Comparison of ENCODE assay signal across 21 mouse cellular contexts in the genomic region with DNA sequence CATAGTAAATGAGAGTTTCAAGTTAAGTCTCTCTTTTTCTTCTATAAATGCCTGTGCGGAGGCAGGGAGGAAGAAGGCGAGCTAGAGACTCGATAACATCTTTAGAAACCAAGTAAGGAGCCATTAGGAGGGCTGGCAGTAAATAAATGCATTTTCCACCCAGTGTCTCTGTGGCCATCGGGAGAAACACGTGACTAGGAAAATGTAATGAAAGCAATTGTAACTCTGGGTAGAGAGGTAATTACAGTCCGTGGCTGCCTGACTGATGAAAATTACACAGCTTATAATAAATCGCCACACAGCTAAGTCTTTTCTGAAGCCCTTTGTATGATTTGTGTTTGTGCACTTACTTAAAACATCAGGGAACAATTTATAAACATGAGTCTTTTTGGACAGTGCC.
DNase-seq lines count a peak whose midpoint lies in the region; ATAC-seq and TF ChIP-seq lines count a peak whose summit lies in the region.
"Had no signal": no experiment of that assay in that cellular context is flagged by ENCODE, and none has a peak within 500 bp of the region (broad histone marks: within the 10 kb centered on the region; RNA-seq: fewer than 3 reads in every experiment).

No protein-coding gene starts in this region.

- H3K4me2 ChIP-seq in forebrain, embryonic 14.5 days (ENCODE audit: low read length): no peak overlapping the region
- H3K4me2 ChIP-seq in forebrain, embryonic 11.5 days (ENCODE audit: low read depth, low read length, severe bottlenecking): no peak overlapping the region
- H3K4me2 ChIP-seq in hindbrain, embryonic 15.5 days: no peak overlapping the region
- no peak overlapping the region for H3K4me2 ChIP-seq in midbrain, postnatal 0 days (ENCODE audit: low read depth, low read length, poor library complexity, severe bottlenecking)
- no peak overlapping the region for H3K4me2 ChIP-seq in midbrain, embryonic 14.5 days (ENCODE audit: low read length)
- H3K4me2 ChIP-seq in embryonic facial prominence, embryonic 14.5 days (ENCODE audit: low read depth, low read length): no peak overlapping the region
- H3K4me2 ChIP-seq: hindbrain, embryonic 12.5 days; midbrain, embryonic 12.5 days had no signal

- no peak for TF ChIP-seq CTCF in midbrain, postnatal 0 days (IDR thresholded peaks at IDR 0.05)
- no peak for TF ChIP-seq CTCF in thymus, adult 2 months (IDR thresholded peaks at IDR 0.05; ENCODE audit: borderline replicate concordance, control insufficient read depth, extremely low read depth, insufficient read depth, low read length, poor library complexity)

- peak; percentile 34; the same call in 1 of the 2 replicates for ATAC-seq in forebrain, embryonic 14.5 days
- ATAC-seq in forebrain, embryonic 11.5 days (replicated peaks; ENCODE audit: low FRiP score): no peak
- no peak for ATAC-seq in hindbrain, embryonic 15.5 days (ENCODE audit: low FRiP score, low read depth)
- ATAC-seq in midbrain, postnatal 0 days (ENCODE audit: low FRiP score): no peak
- ATAC-seq in midbrain, embryonic 14.5 days (ENCODE audit: low FRiP score, low TSS enrichment): no peak
- ATAC-seq in embryonic facial prominence, embryonic 14.5 days (ENCODE audit: low read depth): no peak
- ATAC-seq: inflammation-experienced regulatory T-cells, adult 6 months had no signal

- WGBS in forebrain, embryonic 14.5 days: 59% methylated on average over 7 of the region's 7 CpGs
- 83% methylated on average over 7 of the region's 7 CpGs for WGBS in forebrain, embryonic 11.5 days
- WGBS in hindbrain, embryonic 15.5 days: 59% methylated on average over 7 of the region's 7 CpGs
- WGBS in hindbrain, embryonic 10.5 days: 92% methylated on average over 7 of the region's 7 CpGs
- WGBS in midbrain, postnatal 0 days: 64% methylated on average over 7 of the region's 7 CpGs
- 78% methylated on average over 7 of the region's 7 CpGs for WGBS in midbrain, embryonic 14.5 days
- 52% methylated on average over 7 of the region's 7 CpGs for WGBS in embryonic facial prominence, embryonic 14.5 days
- WGBS in thymus, adult 2 months: 92% methylated on average over 7 of the region's 7 CpGs

- no peaks in the 10 kb centered on the region for H3K36me3 ChIP-seq in forebrain, embryonic 14.5 days (ENCODE audit: control insufficient read depth, insufficient read depth, low read length)
- no peaks in the 10 kb centered on the region for H3K36me3 ChIP-seq in forebrain, embryonic 11.5 days (ENCODE audit: control insufficient read depth, insufficient read depth, low read length)
- H3K36me3 ChIP-seq in hindbrain, embryonic 15.5 days: no peaks in the 10 kb centered on the region
- no peaks in the 10 kb centered on the region for H3K36me3 ChIP-seq in hindbrain, embryonic 10.5 days
- no peaks in the 10 kb centered on the region for H3K36me3 ChIP-seq in midbrain, postnatal 0 days (ENCODE audit: insufficient read depth, low read length)
- no peaks in the 10 kb centered on the region for H3K36me3 ChIP-seq in midbrain, embryonic 14.5 days (ENCODE audit: control insufficient read depth, insufficient read depth, low read length)
- no peaks in the 10 kb centered on the region for H3K36me3 ChIP-seq in embryonic facial prominence, embryonic 14.5 days (ENCODE audit: control insufficient read depth, insufficient read depth, low read length)
- H3K36me3 ChIP-seq in thymus, adult 2 months (ENCODE audit: control insufficient read depth, insufficient read depth, low read length): no peaks in the 10 kb centered on the region
- H3K36me3 ChIP-seq: hindbrain, embryonic 12.5 days; midbrain, embryonic 12.5 days had no signal

- H3K4me1 ChIP-seq in forebrain, embryonic 14.5 days (ENCODE audit: control insufficient read depth, insufficient read depth, low read length): no peaks in the 10 kb centered on the region
- no peaks in the 10 kb centered on the region for H3K4me1 ChIP-seq in forebrain, embryonic 11.5 days (replicated peaks; ENCODE audit: control insufficient read depth, insufficient read depth, low read length)
- no peaks in the 10 kb centered on the region for H3K4me1 ChIP-seq in hindbrain, embryonic 15.5 days (replicated peaks)
- no peaks in the 10 kb centered on the region for H3K4me1 ChIP-seq in hindbrain, embryonic 10.5 days (replicated peaks)
- H3K4me1 ChIP-seq in midbrain, postnatal 0 days (ENCODE audit: insufficient read depth, low read length): no peaks in the 10 kb centered on the region
- no peaks in the 10 kb centered on the region for H3K4me1 ChIP-seq in midbrain, embryonic 14.5 days (ENCODE audit: control insufficient read depth, insufficient read depth, low read length)
- H3K4me1 ChIP-seq in embryonic facial prominence, embryonic 14.5 days (ENCODE audit: control insufficient read depth, insufficient read depth, low read length): no peaks in the 10 kb centered on the region
- H3K4me1 ChIP-seq in thymus, adult 2 months (replicated peaks; ENCODE audit: control insufficient read depth, insufficient read depth, low read length): no peaks in the 10 kb centered on the region
- H3K4me1 ChIP-seq: hindbrain, embryonic 12.5 days; megakaryocyte, embryonic 14.5 days; midbrain, embryonic 12.5 days had no signal

- no peak overlapping the region for H3K9ac ChIP-seq in forebrain, embryonic 14.5 days (ENCODE audit: low read length)
- H3K9ac ChIP-seq in forebrain, embryonic 11.5 days (ENCODE audit: low read length): no peak overlapping the region
- H3K9ac ChIP-seq in hindbrain, embryonic 15.5 days: no peak overlapping the region
- no peak overlapping the region for H3K9ac ChIP-seq in midbrain, postnatal 0 days (replicated peaks; ENCODE audit: low read length, poor library complexity, severe bottlenecking)
- no peak overlapping the region for H3K9ac ChIP-seq in midbrain, embryonic 14.5 days (replicated peaks; ENCODE audit: low read length)
- no peak overlapping the region for H3K9ac ChIP-seq in embryonic facial prominence, embryonic 14.5 days (ENCODE audit: low read depth, low read length)
- H3K9ac ChIP-seq: hindbrain, embryonic 12.5 days; midbrain, embryonic 12.5 days had no signal

- no peaks in the 10 kb centered on the region for H3K9me3 ChIP-seq in forebrain, embryonic 14.5 days (replicated peaks; ENCODE audit: control insufficient read depth, low read length)
- H3K9me3 ChIP-seq in forebrain, embryonic 11.5 days (ENCODE audit: control insufficient read depth, low read length): no peaks in the 10 kb centered on the region
- H3K9me3 ChIP-seq in hindbrain, embryonic 15.5 days: no peaks in the 10 kb centered on the region
- H3K9me3 ChIP-seq in hindbrain, embryonic 10.5 days: no peaks in the 10 kb centered on the region
- H3K9me3 ChIP-seq in midbrain, postnatal 0 days (ENCODE audit: low read length): no peaks in the 10 kb centered on the region
- H3K9me3 ChIP-seq in midbrain, embryonic 14.5 days (ENCODE audit: control insufficient read depth, low read length): no peaks in the 10 kb centered on the region
- no peaks in the 10 kb centered on the region for H3K9me3 ChIP-seq in embryonic facial prominence, embryonic 14.5 days (ENCODE audit: control insufficient read depth, low read length)
- H3K9me3 ChIP-seq: hindbrain, embryonic 12.5 days; megakaryocyte, embryonic 14.5 days; midbrain, embryonic 12.5 days had no signal

- DNase-seq in forebrain, embryonic 14.5 days (ENCODE audit: low spot score): peak; percentile 54
- DNase-seq in forebrain, embryonic 11.5 days (ENCODE audit: low spot score): no peak
- DNase-seq in hindbrain, embryonic 10.5 days (ENCODE audit: low spot score): no peak
- peak; percentile 15 for DNase-seq in midbrain, postnatal 0 days (ENCODE audit: low spot score)
- no peak for DNase-seq in midbrain, embryonic 14.5 days
- DNase-seq in embryonic facial prominence, embryonic 14.5 days (ENCODE audit: low spot score): peak; percentile 31
- no peak for DNase-seq in thymus, adult 2 months
- DNase-seq: adrenal gland, postnatal 25 days; cerebellum, adult 2 months; cerebellum, postnatal 14 days; heart, postnatal 14 days; kidney, adult 11 months; lung, postnatal 4 days; right cerebral cortex, adult 18-20 months; thymus, postnatal 4 days had no signal

- H3K27me3 ChIP-seq in forebrain, embryonic 14.5 days (replicated peaks; ENCODE audit: control insufficient read depth, insufficient read depth, low read length): no peaks in the 10 kb centered on the region
- H3K27me3 ChIP-seq in forebrain, embryonic 11.5 days (ENCODE audit: control insufficient read depth, insufficient read depth, low read length): no peaks in the 10 kb centered on the region
- H3K27me3 ChIP-seq in hindbrain, embryonic 15.5 days: no peaks in the 10 kb centered on the region
- H3K27me3 ChIP-seq in hindbrain, embryonic 10.5 days (ENCODE audit: insufficient read depth, poor library complexity, severe bottlenecking): no peaks in the 10 kb centered on the region
- no peaks in the 10 kb centered on the region for H3K27me3 ChIP-seq in midbrain, postnatal 0 days (ENCODE audit: insufficient read depth, low read length)
- no peaks in the 10 kb centered on the region for H3K27me3 ChIP-seq in midbrain, embryonic 14.5 days (ENCODE audit: control insufficient read depth, insufficient read depth, low read length)
- no peaks in the 10 kb centered on the region for H3K27me3 ChIP-seq in embryonic facial prominence, embryonic 14.5 days (replicated peaks; ENCODE audit: control insufficient read depth, insufficient read depth, low read length)
- no peaks in the 10 kb centered on the region for H3K27me3 ChIP-seq in thymus, adult 2 months (ENCODE audit: control insufficient read depth, insufficient read depth, low read length)
- H3K27me3 ChIP-seq: hindbrain, embryonic 12.5 days; midbrain, embryonic 12.5 days had no signal

- no peak for TF ChIP-seq POLR2A in thymus, adult 2 months (IDR thresholded peaks at IDR 0.05; ENCODE audit: control insufficient read depth, extremely low read depth, insufficient read depth, low read length, poor library complexity)

- no peak overlapping the region for H3K27ac ChIP-seq in forebrain, embryonic 14.5 days (ENCODE audit: low read depth, low read length)
- H3K27ac ChIP-seq in forebrain, embryonic 11.5 days (ENCODE audit: low read depth, low read length): no peak overlapping the region
- H3K27ac ChIP-seq in hindbrain, embryonic 15.5 days (replicated peaks): 0 out of 2 replicates have a peak overlapping the region, but pooled peaks have one; percentile 20
- no peak overlapping the region for H3K27ac ChIP-seq in hindbrain, embryonic 10.5 days
- H3K27ac ChIP-seq in midbrain, postnatal 0 days (ENCODE audit: low read depth, low read length): no peak overlapping the region
- no peak overlapping the region for H3K27ac ChIP-seq in midbrain, embryonic 14.5 days (replicated peaks; ENCODE audit: low read depth, low read length)
- H3K27ac ChIP-seq in embryonic facial prominence, embryonic 14.5 days (replicated peaks; ENCODE audit: low read depth, low read length): no peak overlapping the region
- H3K27ac ChIP-seq in thymus, adult 2 months (ENCODE audit: control insufficient read depth, insufficient read depth, low read length): no peak overlapping the region
- H3K27ac ChIP-seq: hindbrain, embryonic 12.5 days; kidney, postnatal 0 days; midbrain, embryonic 12.5 days had no signal

- H3K4me3 ChIP-seq in forebrain, embryonic 14.5 days (ENCODE audit: low read depth, low read length): no peak overlapping the region
- no peak overlapping the region for H3K4me3 ChIP-seq in forebrain, embryonic 11.5 days (ENCODE audit: low read depth, low read length)
- no peak overlapping the region for H3K4me3 ChIP-seq in hindbrain, embryonic 15.5 days
- H3K4me3 ChIP-seq in hindbrain, embryonic 10.5 days: no peak overlapping the region
- no peak overlapping the region for H3K4me3 ChIP-seq in midbrain, postnatal 0 days (ENCODE audit: low read depth, low read length)
- no peak overlapping the region for H3K4me3 ChIP-seq in midbrain, embryonic 14.5 days (replicated peaks; ENCODE audit: low read depth, low read length)
- no peak overlapping the region for H3K4me3 ChIP-seq in embryonic facial prominence, embryonic 14.5 days (ENCODE audit: low read depth, low read length)
- H3K4me3 ChIP-seq in thymus, adult 2 months (ENCODE audit: control insufficient read depth, insufficient read depth, low read length): no peak overlapping the region
- H3K4me3 ChIP-seq: hindbrain, embryonic 12.5 days; megakaryocyte, embryonic 14.5 days; midbrain, embryonic 12.5 days had no signal

Comparison
In these comparisons a context has a peak if more than half of its experiments do, and no peak if none do; other contexts are left out.
1. DNase-seq: peak in forebrain, embryonic 14.5 days (single experiment), midbrain, postnatal 0 days (single experiment) and embryonic facial prominence, embryonic 14.5 days (single experiment); none in forebrain, embryonic 11.5 days (single experiment), hindbrain, embryonic 10.5 days (single experiment), midbrain, embryonic 14.5 days (single experiment) and thymus, adult 2 months (single experiment).